Mouse (Mus musculus): ENCODE measurements around the gene Sec23b. TPM values are rescaled to one million over a fixed set of nuclear protein-coding genes. Genes with fewer than 3 reads are reported as not detected.

Gene Sec23b
- total and polyA plus RNA-seq, 2 experiments from 2014 or later, result 61.5 to 85.9 TPM

- H3K9ac ChIP-seq (replicated peaks; ENCODE audit: low read length), result no peak overlapping the region
- H3K4me3 ChIP-seq (ENCODE audit: low read length), result no peak overlapping the region
- no peaks in the 10 kb centered on the region for H3K9me3 ChIP-seq (ENCODE audit: low read length)
- no peak for TF ChIP-seq CTCF (IDR thresholded peaks at IDR 0.05; ENCODE audit: low read depth)
- no peak overlapping the region for H3K27ac ChIP-seq
- no peak for DNase-seq (ENCODE audit: low spot score)
- WGBS, result 78% methylated on average over 5 of the region's 5 CpGs
- no peak for ATAC-seq
- no peaks in the 10 kb centered on the region for H3K4me1 ChIP-seq (ENCODE audit: insufficient read depth, low read length)
- H3K4me2 ChIP-seq (ENCODE audit: low read depth, low read length), result no peak overlapping the region
- H3K36me3 ChIP-seq (ENCODE audit: insufficient read depth, low read length), result no peaks in the 10 kb centered on the region
- no peaks in the 10 kb centered on the region for H3K27me3 ChIP-seq (ENCODE audit: insufficient read depth, low read length)
Measured at GRCm38 (mm10) chr2:144634231-144634630, 78.2 kb downstream of the Sec23b start.

GRCm38 (mm10) chr2:144634729-144635128, 78.7 kb downstream of the Sec23b start:
- H3K27me3 ChIP-seq (ENCODE audit: insufficient read depth, low read length), result no peaks in the 10 kb centered on the region
- no peaks in the 10 kb centered on the region for H3K36me3 ChIP-seq (ENCODE audit: insufficient read depth, low read length)
- no peak overlapping the region for H3K9ac ChIP-seq (replicated peaks; ENCODE audit: low read length)
- H3K4me2 ChIP-seq (ENCODE audit: low read depth, low read length), result no peak overlapping the region
- no peaks in the 10 kb centered on the region for H3K9me3 ChIP-seq (ENCODE audit: low read length)
- no peak overlapping the region for H3K4me3 ChIP-seq (ENCODE audit: low read length)
- TF ChIP-seq CTCF (IDR thresholded peaks at IDR 0.05; ENCODE audit: low read depth), result no peak
- WGBS, result 65% methylated on average over 2 of the region's 2 CpGs
- H3K27ac ChIP-seq, result no peak overlapping the region
- no peaks in the 10 kb centered on the region for H3K4me1 ChIP-seq (ENCODE audit: insufficient read depth, low read length)
- ATAC-seq (no peak), DNase-seq (ENCODE audit: low spot score) (peak; percentile 27)

- TF ChIP-seq CTCF (IDR thresholded peaks at IDR 0.05; ENCODE audit: low read depth), result peak; percentile 98
- WGBS, result 16% methylated on average over 5 of the region's 5 CpGs
- no peak overlapping the region for H3K4me2 ChIP-seq (ENCODE audit: low read depth, low read length)
- H3K36me3 ChIP-seq (ENCODE audit: insufficient read depth, low read length), result no peaks in the 10 kb centered on the region
- H3K9me3 ChIP-seq (ENCODE audit: low read length), result no peaks in the 10 kb centered on the region
- no peak overlapping the region for H3K4me3 ChIP-seq (ENCODE audit: low read length)
- H3K9ac ChIP-seq (replicated peaks; ENCODE audit: low read length), result no peak overlapping the region
- DNase-seq (ENCODE audit: low spot score) (peak; percentile 88), ATAC-seq (peak; percentile 75)
- no peaks in the 10 kb centered on the region for H3K4me1 ChIP-seq (ENCODE audit: insufficient read depth, low read length)
- no peaks in the 10 kb centered on the region for H3K27me3 ChIP-seq (ENCODE audit: insufficient read depth, low read length)
- H3K27ac ChIP-seq, result no peak overlapping the region
Measured at GRCm38 (mm10) chr2:144635644-144636320, 79.8 kb downstream of the Sec23b start.

- no peak overlapping the region for H3K4me2 ChIP-seq (ENCODE audit: low read depth, low read length)
- H3K4me1 ChIP-seq (ENCODE audit: insufficient read depth, low read length), result no peaks in the 10 kb centered on the region
- WGBS, result 94% methylated on average over 4 of the region's 4 CpGs
- no peak overlapping the region for H3K4me3 ChIP-seq (ENCODE audit: low read length)
- no peak overlapping the region for H3K27ac ChIP-seq
- H3K9ac ChIP-seq (replicated peaks; ENCODE audit: low read length), result no peak overlapping the region
- H3K27me3 ChIP-seq (ENCODE audit: insufficient read depth, low read length), result no peaks in the 10 kb centered on the region
- no peak for DNase-seq (ENCODE audit: low spot score)
- no peak for ATAC-seq
- H3K9me3 ChIP-seq (ENCODE audit: low read length), result no peaks in the 10 kb centered on the region
- no peaks in the 10 kb centered on the region for H3K36me3 ChIP-seq (ENCODE audit: insufficient read depth, low read length)
- TF ChIP-seq CTCF (IDR thresholded peaks at IDR 0.05; ENCODE audit: low read depth), result no peak
Measured at GRCm38 (mm10) chr2:144637204-144637603, 81.2 kb downstream of the Sec23b start.

- 63% methylated on average over 11 of the region's 12 CpGs for WGBS
- DNase-seq (ENCODE audit: low spot score), result peak; percentile 47
- Histone ChIP-seq H3K4me3 (ENCODE audit: low read length) (no peak overlapping the region), H3K9ac (replicated peaks; ENCODE audit: low read length) (no peak overlapping the region; the same call in 1 of the 2 replicates), H3K4me2 (ENCODE audit: low read depth, low read length) (no peak overlapping the region), H3K36me3 (ENCODE audit: insufficient read depth, low read length) (no peaks in the 10 kb centered on the region), H3K9me3 (ENCODE audit: low read length) (no peaks in the 10 kb centered on the region), H3K4me1 (ENCODE audit: insufficient read depth, low read length) (no peaks in the 10 kb centered on the region), H3K27ac (no peak overlapping the region), H3K27me3 (ENCODE audit: insufficient read depth, low read length) (no peaks in the 10 kb centered on the region)
- ATAC-seq, result peak; percentile 22; the same call in 1 of the 2 replicates
- TF ChIP-seq CTCF (IDR thresholded peaks at IDR 0.05; ENCODE audit: low read depth), result no peak
Measured at GRCm38 (mm10) chr2:144637671-144638395, 81.8 kb downstream of the Sec23b start.

GRCm38 (mm10) chr2:144638719-144639118, 82.7 kb downstream of the Sec23b start:
- 55% methylated on average over 4 of the region's 4 CpGs for WGBS
- Histone ChIP-seq H3K4me1 (ENCODE audit: insufficient read depth, low read length) (no peaks in the 10 kb centered on the region), H3K36me3 (ENCODE audit: insufficient read depth, low read length) (no peaks in the 10 kb centered on the region), H3K4me3 (ENCODE audit: low read length) (no peak overlapping the region), H3K27me3 (ENCODE audit: insufficient read depth, low read length) (no peaks in the 10 kb centered on the region), H3K9me3 (ENCODE audit: low read length) (no peaks in the 10 kb centered on the region), H3K4me2 (ENCODE audit: low read depth, low read length) (no peak overlapping the region), H3K9ac (replicated peaks; ENCODE audit: low read length) (no peak overlapping the region), H3K27ac (no peak overlapping the region)
- DNase-seq (ENCODE audit: low spot score) (peak; percentile 72), ATAC-seq (no peak)
- TF ChIP-seq CTCF (IDR thresholded peaks at IDR 0.05; ENCODE audit: low read depth), result peak; percentile 81

- H3K9me3 ChIP-seq (ENCODE audit: low read length), result no peaks in the 10 kb centered on the region
- H3K4me2 ChIP-seq (ENCODE audit: low read depth, low read length), result no peak overlapping the region
- no peak overlapping the region for H3K27ac ChIP-seq
- DNase-seq (ENCODE audit: low spot score) (no peak), ATAC-seq (no peak)
- no peaks in the 10 kb centered on the region for H3K27me3 ChIP-seq (ENCODE audit: insufficient read depth, low read length)
- no peak overlapping the region for H3K4me3 ChIP-seq (ENCODE audit: low read length)
- TF ChIP-seq CTCF (IDR thresholded peaks at IDR 0.05; ENCODE audit: low read depth), result no peak
- no peak overlapping the region for H3K9ac ChIP-seq (replicated peaks; ENCODE audit: low read length)
- H3K4me1 ChIP-seq (ENCODE audit: insufficient read depth, low read length), result no peaks in the 10 kb centered on the region
- 74% methylated on average over 7 of the region's 7 CpGs for WGBS
- no peaks in the 10 kb centered on the region for H3K36me3 ChIP-seq (ENCODE audit: insufficient read depth, low read length)
Measured at GRCm38 (mm10) chr2:144640101-144640500, 84.1 kb downstream of the Sec23b start.

Small RNA genes within 50 kb of the gene (microRNA-seq; reads per million reads assigned to microRNA genes)
- 0 reads per million in 2 experiments for gene Gm24823

Other genes starting within 250 kb of the Sec23b start
- not detected in 2 replicates for gene Ovol2, start 224.1 kb upstream of the Sec23b start, total RNA-seq (2014; rRNA removed)
- gene Ovol2, start 224.1 kb upstream of the Sec23b start, polyA plus RNA-seq (2015; fragmentation: Nextera tagmentation; extraction: Ambion mirVana), result 0.09 TPM in 1 of 2 replicates, not detected in the other
- 22.7 and 23.5 TPM in 2 replicates for gene Kat14, start 187.2 kb upstream of the Sec23b start, total RNA-seq (2014; rRNA removed)
- 18.6 and 22.5 TPM in 2 replicates for gene Kat14, start 187.2 kb upstream of the Sec23b start, polyA plus RNA-seq (2015; fragmentation: Nextera tagmentation; extraction: Ambion mirVana)
- 2.4 TPM in 1 of 2 replicates, not detected in the other for gene Pet117, start 187.2 kb upstream of the Sec23b start, total RNA-seq (2014; rRNA removed)
- gene Pet117, start 187.2 kb upstream of the Sec23b start, polyA plus RNA-seq (2015; fragmentation: Nextera tagmentation; extraction: Ambion mirVana), result 2.8 and 3.1 TPM in 2 replicates
- 29.1 and 30.7 TPM in 2 replicates for gene Dzank1, start 28.8 kb upstream of the Sec23b start, total RNA-seq (2014; rRNA removed)
- gene Dzank1, start 28.8 kb upstream of the Sec23b start, polyA plus RNA-seq (2015; fragmentation: Nextera tagmentation; extraction: Ambion mirVana), result 22.7 and 24.2 TPM in 2 replicates
- gene Polr3f, start 28.5 kb upstream of the Sec23b start, total RNA-seq (2014; rRNA removed), result 19.0 and 23.5 TPM in 2 replicates
- 24.9 and 25.7 TPM in 2 replicates for gene Polr3f, start 28.5 kb upstream of the Sec23b start, polyA plus RNA-seq (2015; fragmentation: Nextera tagmentation; extraction: Ambion mirVana)
- gene Rbbp9, start 5.4 kb upstream of the Sec23b start, total RNA-seq (2014; rRNA removed), result 15.8 and 16.7 TPM in 2 replicates
- gene Rbbp9, start 5.4 kb upstream of the Sec23b start, polyA plus RNA-seq (2015; fragmentation: Nextera tagmentation; extraction: Ambion mirVana), result 35.2 and 38.2 TPM in 2 replicates
- 18.9 and 21.7 TPM in 2 replicates for gene Smim26, start 37.8 kb downstream of the Sec23b start, total RNA-seq (2014; rRNA removed)
- 72.7 and 75.9 TPM in 2 replicates for gene Smim26, start 37.8 kb downstream of the Sec23b start, polyA plus RNA-seq (2015; fragmentation: Nextera tagmentation; extraction: Ambion mirVana)
- gene Dtd1, start 43.7 kb downstream of the Sec23b start, total RNA-seq (2014; rRNA removed), result 63.4 and 68.5 TPM in 2 replicates
- 172 and 173 TPM in 2 replicates for gene Dtd1, start 43.7 kb downstream of the Sec23b start, polyA plus RNA-seq (2015; fragmentation: Nextera tagmentation; extraction: Ambion mirVana)

Measured in hindbrain, postnatal 0 days (tissue).